Mouse (Mus musculus): ENCODE measurements around the gene Fam227a. TPM values are rescaled to one million over a fixed set of nuclear protein-coding genes. Genes with fewer than 3 reads are reported as not detected.
A peak's percentile ranks its signal among the peaks of the same experiment; 100 is the strongest.

Fam227a gene
- total and polyA plus RNA-seq, 3 experiments: 0.35 to 0.60 TPM; not detected in 1

- no peak for TF ChIP-seq CTCF (IDR thresholded peaks at IDR 0.05 in 2 of 3, conservative IDR thresholded peaks at IDR 0.05 in 1 of 3; ENCODE audit: control insufficient read depth in 1 of 3, insufficient read depth in 1 of 3, low read depth in 2 of 3, low read length in 3 of 3, poor library complexity in 1 of 3, severe bottlenecking in 1 of 3)
Observed at GRCm38 (mm10) chr15:79687175-79687574, 28.4 kb upstream of the Fam227a start (continued).

GRCm38 (mm10) chr15:79686046-79686869 lies 27.5 kb upstream of the Fam227a start:
- H3K36me3 ChIP-seq (ENCODE audit: control insufficient read depth in 1 of 2, insufficient read depth in 2 of 2, low read length in 2 of 2): peaks cover 2 to 27% of the 10 kb centered on the region in 2 experiments; a peak in 3 of 4 replicates
- peaks cover 6 to 29% of the 10 kb centered on the region in 2 experiments for H3K4me1 ChIP-seq (ENCODE audit: control insufficient read depth in 1 of 2, insufficient read depth in 2 of 2, low read length in 2 of 2)
- peak overlapping the region; percentile 93 to 96 for H3K4me3 ChIP-seq (ENCODE audit: control insufficient read depth in 1 of 2, insufficient read depth in 1 of 2, low read depth in 2 of 2, low read length in 2 of 2)
- DNase-seq (ENCODE audit: low read depth, low spot score): peak; percentile 72
- peaks cover 67% of the 10 kb centered on the region for H3K79me2 ChIP-seq (ENCODE audit: control insufficient read depth, insufficient read depth, low read length, poor library complexity)
- H3K27ac ChIP-seq (ENCODE audit: control insufficient read depth, low read depth, low read length): peak overlapping the region; percentile 84
- no peaks in the 10 kb centered on the region for H3K27me3 ChIP-seq (ENCODE audit: control insufficient read depth in 1 of 2, insufficient read depth in 2 of 2, low read length in 2 of 2)
- H3K9ac ChIP-seq (ENCODE audit: control insufficient read depth, low read depth, low read length, poor library complexity, severe bottlenecking): peak overlapping the region; percentile 97
- H3K9me3 ChIP-seq (replicated peaks; ENCODE audit: insufficient read depth, low read length): no peaks in the 10 kb centered on the region
- TF ChIP-seq TAL1 (IDR thresholded peaks at IDR 0.05; ENCODE audit: low read length) (peak; percentile 74), CHD1 (IDR thresholded peaks at IDR 0.05; ENCODE audit: low read depth, low read length) (no peak), MEF2A (IDR thresholded peaks at IDR 0.05; ENCODE audit: extremely low read depth, insufficient replicate concordance, low read depth, low read length, poor library complexity, severe bottlenecking) (no peak), NELFE (IDR thresholded peaks at IDR 0.05; ENCODE audit: low read depth, low read length) (0 out of 2 replicates have a peak, but pooled peaks have one; percentile 23), ELF1 (IDR thresholded peaks at IDR 0.05; ENCODE audit: low read depth, low read length) (no peak), HCFC1 (IDR thresholded peaks at IDR 0.05; ENCODE audit: low read depth, low read length) (0 out of 2 replicates have a peak, but pooled peaks have one; percentile 27), POLR2AphosphoS2 (IDR thresholded peaks at IDR 0.05; ENCODE audit: low read length) (no peak), ETS1 (IDR thresholded peaks at IDR 0.05; ENCODE audit: low read depth, low read length) (peak; percentile 57), BHLHE40 (IDR thresholded peaks at IDR 0.05; ENCODE audit: borderline replicate concordance, low read depth, low read length) (no peak), GATA1 (IDR thresholded peaks at IDR 0.05; ENCODE audit: low read depth, low read length) (peak; percentile 85), CTCF (IDR thresholded peaks at IDR 0.05 in 2 of 3, conservative IDR thresholded peaks at IDR 0.05 in 1 of 3; ENCODE audit: control insufficient read depth in 1 of 3, insufficient read depth in 1 of 3, low read depth in 2 of 3, low read length in 3 of 3, poor library complexity in 1 of 3, severe bottlenecking in 1 of 3) (no peak), POLR2AphosphoS5 (IDR thresholded peaks at IDR 0.05; ENCODE audit: borderline replicate concordance, low read depth, low read length) (no peak), POLR2A (IDR thresholded peaks at IDR 0.05; ENCODE audit: control insufficient read depth in 1 of 2, insufficient read depth in 1 of 2, low read depth in 1 of 2, low read length in 2 of 2, poor library complexity in 1 of 2) (peak in 1 of 2 experiments; percentile 40; a peak in 1 of 4 replicates), KAT2A (conservative IDR thresholded peaks at IDR 0.05; ENCODE audit: low read depth, low read length) (no peak), SIN3A (IDR thresholded peaks at IDR 0.05; ENCODE audit: low read length) (peak; percentile 92), TBP (IDR thresholded peaks at IDR 0.05; ENCODE audit: low read depth, low read length) (peak; percentile 39; the same call in 1 of the 2 replicates), MAZ (IDR thresholded peaks at IDR 0.05; ENCODE audit: low read depth, low read length) (0 out of 2 replicates have a peak, but pooled peaks have one; percentile 26), ZNF384 (IDR thresholded peaks at IDR 0.05; ENCODE audit: low read depth, low read length) (no peak), MAFK (IDR thresholded peaks at IDR 0.05; ENCODE audit: borderline replicate concordance, low read depth, low read length) (no peak), E2F4 (IDR thresholded peaks at IDR 0.05; ENCODE audit: borderline replicate concordance, low read depth, low read length) (no peak), USF2 (IDR thresholded peaks at IDR 0.05; ENCODE audit: borderline replicate concordance in 1 of 2, insufficient read depth in 1 of 2, low read depth in 1 of 2, low read length in 2 of 2) (no peak), CHD2 (IDR thresholded peaks at IDR 0.05; ENCODE audit: low read length) (no peak), GABPA (IDR thresholded peaks at IDR 0.05; ENCODE audit: low read depth, low read length) (no peak), RAD21 (IDR thresholded peaks at IDR 0.05; ENCODE audit: low read depth, low read length) (no peak), USF1 (IDR thresholded peaks at IDR 0.05; ENCODE audit: low read depth, low read length) (0 out of 2 replicates have a peak, but pooled peaks have one; percentile 25), JUND (IDR thresholded peaks at IDR 0.05; ENCODE audit: low read depth, low read length) (no peak), TCF12 (IDR thresholded peaks at IDR 0.05; ENCODE audit: low read depth, low read length) (peak; percentile 83), NRF1 (IDR thresholded peaks at IDR 0.05; ENCODE audit: insufficient read depth, low read depth, low read length, poor library complexity, severe bottlenecking) (no peak), UBTF (IDR thresholded peaks at IDR 0.05; ENCODE audit: borderline replicate concordance, insufficient read depth, low read depth, low read length) (no peak), SMC3 (IDR thresholded peaks at IDR 0.05; ENCODE audit: low read depth, low read length) (no peak), RCOR1 (IDR thresholded peaks at IDR 0.05; ENCODE audit: low read depth, low read length) (no peak), MAX (IDR thresholded peaks at IDR 0.05; ENCODE audit: low read length) (peak; percentile 95)

Measured in MEL (cell line).